Mouse (Mus musculus) hindbrain, postnatal 0 days (tissue): ENCODE results near the gene Ccdc34. TPM values are rescaled to one million over a fixed set of nuclear protein-coding genes. Genes with fewer than 3 reads are reported as not detected.

Experiments
- ATAC-seq: fragments of 200-750 bp; cut with Nextera tagmentation; 2 replicates; pipeline ENCODE4 v1.8.0; 2017; ENCODE audit warnings: mild to moderate bottlenecking, moderate TSS enrichment, moderate library complexity
- DNase-seq: peaks from one replicate; pipeline ENCODE4 v3.0.0-alpha.2; 2015; ENCODE audit warnings: low spot score
- H3K27ac ChIP-seq: fragments of 300-500 bp; sonication (generic); 2 replicates; pipeline ENCODE4 v1.5.1; 2014; ENCODE audit warnings: mild to moderate bottlenecking
- H3K27me3 ChIP-seq: fragments of 300-500 bp; sonication (generic); 2 replicates; pipeline ENCODE4 v1.6.1; 2014; ENCODE audit warnings: low read length, mixed read lengths; ENCODE audit not compliant: insufficient read depth
- H3K36me3 ChIP-seq: fragments of 300-500 bp; sonication (generic); 2 replicates; pipeline ENCODE4 v1.6.1; 2014; ENCODE audit warnings: low read length, mixed read lengths; ENCODE audit not compliant: insufficient read depth
- H3K4me1 ChIP-seq: fragments of 300-500 bp; sonication (generic); 2 replicates; pipeline ENCODE4 v1.6.1; 2014; ENCODE audit warnings: antibody characterized with exemption, low read length, mixed read lengths; ENCODE audit not compliant: insufficient read depth
- H3K4me2 ChIP-seq: fragments of 300-500 bp; sonication (generic); 2 replicates; pipeline ENCODE4 v1.6.1; 2014; ENCODE audit warnings: low read depth, mild to moderate bottlenecking, low read length, moderate library complexity, mixed read lengths
- H3K4me3 ChIP-seq: fragments of 300-500 bp; sonication (generic); 2 replicates; pipeline ENCODE4 v1.5.1; 2014; ENCODE audit warnings: low read length
- H3K9ac ChIP-seq: fragments of 300-500 bp; sonication (generic); replicated peaks from 2 replicates; pipeline ENCODE4 v1.6.1; 2014; ENCODE audit warnings: mild to moderate bottlenecking, low read length, moderate library complexity, mixed read lengths
- H3K9me3 ChIP-seq: fragments of 300-500 bp; sonication (generic); 2 replicates; pipeline ENCODE4 v1.6.1; 2016; ENCODE audit warnings: low read length, mixed read lengths
- CTCF ChIP-seq: IDR thresholded peaks from 2 replicates; pipeline ENCODE4 v1.5.1; 2016; ENCODE audit warnings: antibody characterized with exemption, control low read depth, low read depth
- WGBS: fragments of 180-500 bp; shearing (Covaris S2); extraction: QIAGEN DNeasy Blood & Tissue Kit; methylation state at CpG from one replicate; pipeline ENCODE4 v1.1.7; 2014; 5-methylcytosine and 5-hydroxymethylcytosine counted together
- polyA plus RNA-seq: library from polyadenylated mRNA; unstranded; fragments of >200 nt; fragmentation: Nextera tagmentation; extraction: Ambion mirVana; gene quantifications from 2 replicates; pipeline ENCODE4 v1.2.1, GENCODE M21; 2015
- total RNA-seq: library from RNA; depleted of rRNA; stranded (reverse); fragments of >200 nt; gene quantifications from 2 replicates; pipeline ENCODE4 v1.2.3, GENCODE M21; 2014

Gene Ccdc34
- total and polyA plus RNA-seq, 2 experiments from 2014 or later = 18.6 to 30.2 TPM

DNA sequence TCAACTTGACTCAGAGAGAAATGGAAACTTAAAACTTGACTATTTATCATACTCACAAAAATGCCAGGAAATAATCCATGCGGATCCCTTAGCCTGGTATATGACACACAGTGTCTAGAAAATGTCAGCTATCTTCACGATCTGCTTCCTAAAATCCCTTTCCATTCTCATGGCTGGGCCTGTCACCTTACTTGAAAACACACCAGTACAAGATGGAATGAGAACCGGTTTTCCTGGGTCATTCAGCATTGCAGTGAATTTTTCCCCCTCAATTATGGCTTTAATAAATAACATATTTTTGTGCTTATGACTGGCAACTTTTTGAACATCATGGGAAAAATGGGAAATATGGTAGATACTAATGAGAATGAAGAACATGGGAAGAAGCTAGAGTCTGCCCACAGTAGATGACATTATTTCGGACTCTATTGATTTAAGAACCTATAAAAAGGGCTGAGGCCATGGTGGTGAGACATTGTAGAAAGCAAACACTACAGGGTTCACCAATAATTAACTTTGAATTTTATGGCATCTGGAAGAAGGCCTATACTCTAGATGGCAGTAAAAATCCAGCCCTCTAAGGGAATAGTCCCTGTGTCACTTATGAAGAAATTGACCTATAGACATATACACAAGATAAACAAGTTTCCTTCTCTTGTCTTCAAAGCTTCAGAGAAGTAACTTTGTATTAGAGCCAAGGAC, 171.2 kb downstream of the Ccdc34 start:
- WGBS = 91% methylated on average over 4 of the region's 4 CpGs
- TF ChIP-seq CTCF = no peak
- H3K9me3 ChIP-seq = no peaks in the 10 kb centered on the region
- H3K9ac ChIP-seq = no peak overlapping the region
- DNase-seq (no peak), ATAC-seq (no peak)
- H3K36me3 ChIP-seq = no peaks in the 10 kb centered on the region
- H3K4me1 ChIP-seq = 0 out of 2 replicates have a peak, but pooled peaks cover 10% of the 10 kb centered on the region
- no peak overlapping the region for H3K4me2 ChIP-seq
- H3K4me3 ChIP-seq = no peak overlapping the region
- no peak overlapping the region for H3K27ac ChIP-seq
- H3K27me3 ChIP-seq = no peaks in the 10 kb centered on the region

DNA sequence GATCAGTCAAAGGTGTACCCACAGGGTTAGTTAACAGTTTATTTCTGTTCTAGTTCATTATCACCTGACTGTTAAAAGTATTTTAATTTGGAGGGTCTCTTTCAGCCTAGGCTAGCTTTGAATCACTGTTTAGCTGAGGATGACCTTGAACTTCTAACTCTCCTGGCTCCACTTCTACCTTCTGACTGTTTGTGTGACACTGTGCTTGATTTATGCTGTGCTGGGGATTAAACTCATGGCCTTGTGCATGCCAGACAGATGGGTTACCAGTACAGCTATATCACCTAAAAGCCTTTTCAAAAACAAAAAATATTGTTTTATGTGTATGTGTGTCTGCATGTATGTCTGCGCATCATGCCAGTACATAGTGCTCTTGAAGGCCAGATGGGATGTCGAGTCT, 172.8 kb downstream of the Ccdc34 start:
- 0 out of 2 replicates have a peak, but pooled peaks cover 10% of the 10 kb centered on the region for H3K4me1 ChIP-seq
- no peak overlapping the region for H3K4me3 ChIP-seq
- no peak overlapping the region for H3K27ac ChIP-seq
- H3K36me3 ChIP-seq = no peaks in the 10 kb centered on the region
- ATAC-seq (no peak), DNase-seq (no peak)
- H3K4me2 ChIP-seq = no peak overlapping the region
- H3K9ac ChIP-seq = no peak overlapping the region
- H3K9me3 ChIP-seq = no peaks in the 10 kb centered on the region
- H3K27me3 ChIP-seq = no peaks in the 10 kb centered on the region
- WGBS = 93% methylated on average over 2 of the region's 2 CpGs
- TF ChIP-seq CTCF = no peak

DNA sequence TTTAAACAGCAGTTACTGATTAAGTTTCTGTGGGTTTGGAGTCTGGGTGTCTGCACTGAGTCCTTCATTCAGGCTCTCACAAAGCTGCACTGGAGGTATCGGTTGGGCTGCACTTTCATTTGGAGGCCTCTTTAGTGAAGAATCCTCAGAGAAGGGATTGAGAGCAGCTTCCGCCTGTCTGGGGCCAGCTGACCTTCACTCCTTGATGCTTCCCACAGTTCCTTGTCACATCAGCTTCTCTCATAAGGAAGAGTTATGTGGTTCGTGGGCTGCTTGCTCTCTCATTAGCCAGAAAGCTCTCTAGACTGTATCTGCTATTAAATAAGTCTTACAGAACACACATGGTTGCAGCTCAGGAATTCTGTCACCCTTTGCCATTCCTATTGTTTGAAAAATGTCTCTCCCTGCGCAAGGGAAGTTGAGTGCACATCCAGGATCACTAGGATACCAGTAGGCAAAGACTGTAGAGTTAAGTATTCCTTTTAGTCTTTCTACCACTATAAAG, 173.6 kb downstream of the Ccdc34 start:
- H3K4me1 ChIP-seq = 0 out of 2 replicates have a peak, but pooled peaks cover 10% of the 10 kb centered on the region
- H3K27me3 ChIP-seq = no peaks in the 10 kb centered on the region
- 70% methylated on average over 4 of the region's 4 CpGs for WGBS
- no peak for DNase-seq
- H3K9ac ChIP-seq = no peak overlapping the region
- H3K4me3 ChIP-seq = no peak overlapping the region
- H3K36me3 ChIP-seq = no peaks in the 10 kb centered on the region
- no peak overlapping the region for H3K27ac ChIP-seq
- no peak for ATAC-seq
- H3K9me3 ChIP-seq = no peaks in the 10 kb centered on the region
- no peak overlapping the region for H3K4me2 ChIP-seq
- TF ChIP-seq CTCF = no peak

DNA sequence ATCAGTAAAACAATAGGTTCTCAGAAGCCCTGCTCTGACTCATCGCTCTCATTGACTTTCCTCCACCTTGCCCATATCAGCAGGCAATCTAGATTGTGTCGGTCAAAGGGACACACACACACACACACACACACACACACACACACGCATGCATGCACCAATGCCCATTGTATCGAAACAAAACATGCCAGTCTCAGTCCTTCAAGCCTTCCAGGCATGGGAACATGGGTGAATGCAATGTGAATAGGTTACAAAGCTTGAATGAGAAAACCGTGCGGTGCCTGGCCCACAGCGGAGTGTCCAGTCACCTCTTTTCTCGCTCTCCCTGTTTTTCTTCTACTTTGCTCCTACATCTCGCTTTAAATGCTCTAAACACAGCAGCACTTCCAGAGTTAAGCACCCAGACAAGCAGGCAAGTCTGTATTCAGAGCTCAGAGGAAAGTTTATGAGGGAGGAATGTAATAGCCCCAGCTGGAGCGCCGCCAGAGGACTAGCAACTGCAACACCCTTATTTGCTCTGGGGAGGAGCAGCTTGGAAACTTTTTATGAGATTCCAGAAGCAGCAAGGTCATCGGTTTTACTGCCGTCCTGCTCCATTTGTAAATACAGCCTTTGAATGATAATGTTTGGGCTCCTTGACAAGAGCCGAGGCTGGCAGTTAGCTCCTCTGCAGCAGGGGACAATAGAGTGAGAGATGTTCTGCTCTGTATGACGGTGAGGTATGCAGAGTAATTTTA, 174.5 kb downstream of the Ccdc34 start:
- Histone ChIP-seq H3K27ac (peak overlapping the region; percentile 32; the same call in 1 of the 2 replicates), H3K9me3 (no peaks in the 10 kb centered on the region), H3K9ac (no peak overlapping the region), H3K4me3 (no peak overlapping the region), H3K4me1 (0 out of 2 replicates have a peak, but pooled peaks cover 10% of the 10 kb centered on the region), H3K27me3 (no peaks in the 10 kb centered on the region), H3K4me2 (peak overlapping the region; percentile 48), H3K36me3 (no peaks in the 10 kb centered on the region)
- no peak for TF ChIP-seq CTCF
- WGBS = 15% methylated on average over 15 of the region's 15 CpGs
- ATAC-seq (peak; percentile 38; the same call in 1 of the 2 replicates), DNase-seq (peak; percentile 51)

DNA sequence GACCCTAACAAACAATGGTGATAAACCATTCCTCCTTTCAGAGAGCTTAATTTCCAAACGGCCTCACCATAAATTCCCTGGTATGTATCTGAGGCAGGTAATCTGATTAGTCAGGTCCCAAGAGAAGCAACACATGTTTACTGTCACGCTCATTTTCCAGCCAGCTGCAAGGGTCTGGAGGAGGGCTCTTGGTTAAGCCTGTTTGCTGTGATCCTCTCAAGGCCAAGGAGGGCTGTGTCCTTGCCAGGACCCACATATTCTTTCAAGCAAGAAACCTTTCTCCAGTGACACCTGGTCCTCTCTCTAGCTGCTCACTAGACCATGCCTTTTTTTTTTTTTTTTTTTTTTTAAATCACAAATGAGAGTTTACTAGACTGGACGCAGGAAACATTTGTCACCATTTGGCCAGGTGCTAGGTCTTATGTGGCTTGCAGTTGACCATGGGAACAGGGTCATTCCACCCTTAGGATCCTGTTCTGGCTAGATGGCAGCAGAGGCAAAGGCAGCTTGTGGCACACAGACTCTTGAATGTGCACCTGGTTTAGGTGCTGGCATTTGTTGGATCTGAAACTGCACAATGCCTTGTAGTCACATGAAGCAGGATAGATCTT, 175.2 kb downstream of the Ccdc34 start:
- peak overlapping the region; percentile 32; the same call in 1 of the 2 replicates for H3K27ac ChIP-seq
- H3K4me1 ChIP-seq = 0 out of 2 replicates have a peak, but pooled peaks cover 10% of the 10 kb centered on the region
- H3K9me3 ChIP-seq = no peaks in the 10 kb centered on the region
- WGBS = 32% methylated on average over 3 of the region's 3 CpGs
- peak; percentile 38 for DNase-seq
- ATAC-seq = peak; percentile 72
- no peaks in the 10 kb centered on the region for H3K27me3 ChIP-seq
- H3K4me3 ChIP-seq = no peak overlapping the region
- H3K36me3 ChIP-seq = no peaks in the 10 kb centered on the region
- H3K4me2 ChIP-seq = peak overlapping the region; percentile 48
- no peak overlapping the region for H3K9ac ChIP-seq
- TF ChIP-seq CTCF = peak; percentile 37

DNA sequence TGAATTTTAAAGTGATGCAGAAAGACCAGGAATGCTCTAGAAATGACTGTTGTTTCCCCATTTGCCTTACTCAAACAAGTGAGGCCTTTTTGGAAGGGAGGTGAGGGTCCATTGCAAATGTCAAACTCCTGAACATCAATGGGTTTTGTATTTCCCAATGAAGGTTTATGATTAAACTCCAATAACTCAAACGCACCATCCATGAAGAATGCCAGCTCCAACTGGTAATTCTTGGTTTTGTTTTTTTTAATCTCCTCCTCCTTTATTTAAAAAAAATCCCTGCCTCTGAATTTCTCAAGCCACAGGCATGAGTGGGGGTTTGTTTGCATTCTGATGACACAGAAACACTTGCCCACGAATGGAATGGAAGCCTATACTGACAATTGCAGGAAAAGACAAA, 178.9 kb downstream of the Ccdc34 start:
- TF ChIP-seq CTCF = no peak
- no peak overlapping the region for H3K4me2 ChIP-seq
- H3K36me3 ChIP-seq = no peaks in the 10 kb centered on the region
- WGBS = 86% methylated on average over 2 of the region's 2 CpGs
- DNase-seq (no peak), ATAC-seq (no peak)
- no peaks in the 10 kb centered on the region for H3K9me3 ChIP-seq
- no peak overlapping the region for H3K4me3 ChIP-seq
- H3K27me3 ChIP-seq = no peaks in the 10 kb centered on the region
- H3K4me1 ChIP-seq = 0 out of 2 replicates have a peak, but pooled peaks cover 10% of the 10 kb centered on the region
- no peak overlapping the region for H3K9ac ChIP-seq
- no peak overlapping the region for H3K27ac ChIP-seq
